Mouse (Mus musculus) heart, postnatal 25 days (tissue): ENCODE results near the gene Thrsp. TPM values are rescaled to one million over a fixed set of nuclear protein-coding genes. Genes with fewer than 3 reads are reported as not detected.

Source experiments
- DNase-seq: peaks from one replicate; pipeline ENCODE4 v3.0.0; 2022; ENCODE audit warnings: low spot score
- intact Hi-C: fragments of 180-260 bp; cut with DNase I; formaldehyde crosslinking; loops from one replicate; pipeline ENCODE4 v1.15.1; 2025
- total RNA-seq, 2 experiments: library from RNA; stranded (reverse); gene quantifications; 2 replicates each; pipeline ENCODE4 v1.2.3; 2021

Gene Thrsp
- total RNA-seq, 2 experiments from 2014 or later = 32.7 to 44.2 TPM

DNA sequence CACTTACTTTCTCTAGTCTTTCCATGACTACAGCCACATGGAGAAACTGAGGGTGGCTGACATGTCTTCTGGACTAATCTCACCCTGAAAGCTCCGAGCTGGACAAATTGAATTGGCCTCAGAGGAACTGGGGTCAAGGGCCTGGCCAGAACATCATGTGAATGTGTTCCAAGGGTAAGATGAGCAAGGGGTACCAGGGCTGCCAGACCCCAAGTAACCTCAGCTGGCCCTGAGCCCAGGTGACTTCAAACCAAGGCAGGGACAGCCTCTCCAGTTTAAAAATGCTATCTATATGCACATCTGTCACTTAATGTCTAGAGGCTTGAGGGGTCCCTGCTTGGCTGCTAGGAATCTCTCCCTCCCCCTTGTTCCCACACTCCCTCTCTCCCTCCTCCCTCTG lies 2.9 kb upstream of the Thrsp start:
- no peak for DNase-seq
- intact Hi-C loops = loop anchor here (5.0 kb wide), 1 partner anchor 33 kb away; no protein-coding TSS in a partner anchor

DNA sequence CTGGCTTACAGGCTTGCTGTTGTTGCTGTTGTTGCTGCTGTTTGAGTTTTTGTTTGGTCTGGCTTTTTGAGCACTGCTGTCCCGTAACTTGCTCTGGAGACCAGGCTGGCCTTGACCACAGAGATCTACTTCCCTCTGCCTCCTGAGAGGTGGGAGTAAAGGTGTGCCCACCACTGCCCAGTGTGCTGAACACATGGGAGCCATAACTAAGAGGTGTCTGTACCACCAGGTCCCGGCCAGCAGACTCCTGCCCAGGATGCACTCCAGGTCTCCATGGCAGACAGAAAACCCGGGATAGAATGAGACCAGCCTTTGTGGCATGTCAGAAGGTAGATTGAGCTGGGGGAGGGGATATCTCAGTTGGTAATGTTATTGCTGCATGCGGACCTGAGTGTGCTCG lies 1.6 kb upstream of the Thrsp start:
- intact Hi-C loops = no loop called here
- no peak for DNase-seq

DNA sequence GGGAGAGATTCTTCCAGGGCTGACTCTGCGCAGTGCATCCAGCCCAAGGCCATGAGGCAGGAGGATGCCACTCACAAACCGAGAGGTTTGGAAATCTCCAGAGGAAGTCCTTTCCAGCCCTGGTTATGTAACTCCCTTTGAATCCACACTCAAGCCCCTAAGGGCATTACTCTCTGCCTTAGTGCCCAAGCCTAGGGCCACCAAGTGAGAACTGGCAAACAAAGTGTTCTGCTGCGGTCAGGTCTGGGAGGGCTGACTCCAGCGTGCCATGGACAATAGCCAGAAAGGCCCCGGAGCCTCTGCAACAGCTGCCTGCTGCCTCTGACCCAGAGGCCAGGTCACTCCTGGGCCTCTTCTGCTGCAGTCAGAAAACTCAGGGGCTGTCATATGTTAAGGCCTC lies 1.2 kb upstream of the Thrsp start:
- peak; percentile 19 for DNase-seq
- intact Hi-C loops = no loop called here

DNA sequence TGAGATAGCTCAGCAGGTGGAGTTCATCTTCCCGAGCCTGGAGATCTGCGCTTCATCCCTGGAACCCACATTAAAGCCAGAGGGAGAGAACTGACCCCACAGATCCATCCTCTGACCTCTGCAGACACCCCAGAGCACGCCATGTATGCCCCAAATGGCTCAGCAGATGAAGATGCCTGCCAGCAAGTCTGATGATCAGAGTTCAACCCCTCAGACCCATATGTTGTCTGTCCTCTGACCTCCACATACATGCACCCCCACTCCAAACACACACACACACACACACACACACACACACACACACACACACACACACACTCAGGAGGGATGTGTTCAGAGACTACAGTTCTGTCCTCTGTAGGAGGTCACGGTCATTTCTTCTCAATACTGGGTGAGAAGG lies 1.1 kb downstream of the Thrsp start:
- DNase-seq = no peak
- intact Hi-C loops = loop anchor here (2.0 kb wide), 1 partner anchor 16 kb away; the partner anchor contains the start of gene Ndufc2

DNA sequence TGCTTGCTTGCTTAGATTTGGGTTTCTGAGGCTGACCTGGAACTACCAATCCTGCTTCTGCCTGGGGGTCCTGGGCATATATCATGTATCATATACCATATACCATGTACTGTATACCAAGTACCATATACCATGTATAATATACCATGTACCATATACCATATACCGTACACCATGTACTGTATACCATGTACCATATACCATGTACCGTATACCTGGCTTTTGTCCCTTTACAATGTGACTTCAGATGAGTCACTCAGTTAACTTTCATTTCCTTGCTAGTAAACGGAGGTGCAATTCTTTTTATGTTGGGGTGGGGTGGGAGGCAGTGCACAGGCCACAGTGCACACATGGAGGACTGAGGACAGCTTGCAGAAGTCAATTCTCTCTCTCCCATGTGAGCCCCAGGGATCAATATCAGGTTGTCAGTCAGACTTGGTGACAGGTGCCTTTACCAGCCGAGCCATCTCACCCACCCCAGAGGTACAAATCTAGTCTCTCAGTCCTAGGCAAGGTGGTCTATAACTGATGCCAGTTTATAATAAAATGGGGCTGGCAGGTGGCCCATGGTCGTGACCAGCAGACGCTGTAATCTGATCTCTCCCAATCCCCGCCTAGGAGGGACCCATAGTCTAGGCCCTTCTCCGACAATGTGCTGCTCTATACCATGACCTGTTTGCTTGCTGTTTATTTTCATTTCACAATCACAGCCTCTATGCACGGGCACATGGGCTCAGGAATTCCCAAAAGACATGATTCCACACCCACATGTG lies 2.4 kb downstream of the Thrsp start:
- no peak for DNase-seq
- intact Hi-C loops = no loop called here

DNA sequence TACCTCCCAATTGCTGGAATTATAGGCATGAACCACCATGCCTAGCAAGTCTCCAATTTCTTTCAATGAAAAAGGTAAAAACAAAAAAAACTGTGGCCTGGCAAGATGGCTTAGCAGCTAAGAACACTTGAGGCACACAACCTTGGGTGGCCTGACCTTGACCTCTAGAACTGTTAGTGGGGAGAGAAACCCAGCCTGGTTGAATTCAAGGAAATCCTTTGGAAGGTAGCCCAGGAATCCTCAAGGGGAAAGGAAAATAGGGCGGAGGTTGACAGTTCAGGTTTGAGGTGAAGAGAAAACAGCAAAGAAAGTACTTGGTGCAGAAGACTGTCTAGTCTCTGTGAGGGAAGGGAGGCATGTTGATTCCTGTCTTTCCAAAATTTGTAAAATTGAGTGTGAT lies 3.1 kb downstream of the Thrsp start:
- intact Hi-C loops = no loop called here

DNA sequence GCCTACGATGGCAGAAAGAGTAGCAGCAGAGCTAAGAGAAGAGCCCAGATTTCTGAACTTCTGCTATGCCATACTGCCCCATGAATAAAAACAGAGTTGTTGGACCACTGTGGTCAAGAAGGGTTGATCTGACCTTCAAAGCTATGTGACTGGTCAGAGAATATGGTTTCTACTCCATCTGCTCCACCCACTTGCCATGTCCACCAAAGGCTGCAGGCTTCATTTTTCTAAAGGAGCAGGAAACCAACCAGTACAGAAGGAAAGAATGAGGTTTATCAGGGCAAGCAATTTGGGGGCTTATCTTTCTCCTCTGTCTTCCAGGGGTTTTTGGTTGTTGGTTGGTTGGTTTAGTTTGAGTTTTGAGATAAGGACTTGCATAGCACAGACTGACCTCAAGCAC lies 3.5 kb downstream of the Thrsp start:
- intact Hi-C loops = no loop called here

More for the DNA sequence above, 3.1 kb downstream of the Thrsp start:
- no peak for DNase-seq

DNA sequence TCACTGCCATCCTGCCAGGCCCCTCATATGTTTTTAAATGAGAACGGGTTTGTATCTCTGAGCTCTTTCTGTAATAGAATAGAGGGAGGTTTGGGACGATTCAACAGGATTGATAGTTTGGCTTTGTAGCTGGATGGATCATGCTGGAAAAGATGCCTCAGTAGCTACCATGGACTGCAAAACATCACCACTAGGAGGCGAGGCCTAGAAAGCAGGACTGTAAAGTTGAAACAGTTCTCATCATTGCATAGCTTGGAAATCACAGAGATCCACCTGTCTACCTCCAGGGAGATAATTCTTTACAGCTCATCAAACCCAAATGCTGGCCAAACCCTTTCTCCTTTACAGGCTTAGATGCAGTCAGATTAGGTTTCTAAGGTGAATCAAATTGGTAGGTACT lies 6.0 kb downstream of the Thrsp start:
- intact Hi-C loops = no loop called here

More for the DNA sequence above, 3.5 kb downstream of the Thrsp start:
- no peak for DNase-seq

DNA sequence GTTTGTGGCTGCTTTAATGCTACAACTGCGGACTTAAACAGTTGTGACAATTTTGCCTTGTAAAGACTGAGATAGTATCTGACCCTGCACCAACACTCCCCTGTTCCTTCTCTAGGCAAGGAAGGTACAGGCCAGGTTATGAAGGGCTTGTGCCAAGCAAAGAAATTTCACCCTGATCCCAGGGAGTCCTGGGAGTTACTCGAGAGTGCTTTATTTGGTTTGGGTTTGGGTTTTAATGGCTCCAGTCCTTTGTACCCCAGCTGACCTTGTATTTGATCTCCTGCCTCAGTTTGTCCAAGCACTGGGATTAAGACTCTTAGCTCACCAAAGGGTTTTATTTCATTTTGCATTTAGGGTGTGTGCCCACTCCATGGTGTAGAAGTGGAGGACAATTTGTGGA lies 6.4 kb downstream of the Thrsp start:
- intact Hi-C loops = no loop called here
- DNase-seq = no peak

More for the DNA sequence above, 6.0 kb downstream of the Thrsp start:
- DNase-seq = no peak

DNA sequence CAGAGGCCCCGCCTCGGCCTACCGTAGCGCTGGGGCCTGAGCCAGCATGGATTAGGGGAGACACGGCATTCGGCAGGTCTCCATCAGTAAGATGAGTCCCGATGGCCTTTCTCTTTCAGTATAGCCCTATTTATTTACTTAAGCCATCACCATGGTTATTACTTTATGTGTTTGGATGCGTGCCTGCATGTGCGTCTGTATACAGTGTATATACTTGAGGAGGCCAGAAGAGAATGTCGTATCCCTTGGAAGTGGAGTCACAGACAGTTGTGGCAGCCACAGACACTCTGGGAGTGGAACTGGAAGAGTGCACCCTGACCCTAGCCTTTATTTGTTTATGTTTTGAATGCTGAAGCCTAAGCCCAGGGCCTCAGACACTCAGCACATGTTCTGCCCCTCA lies 10.4 kb downstream of the Thrsp start:
- intact Hi-C loops = no loop called here
- DNase-seq = no peak

DNA sequence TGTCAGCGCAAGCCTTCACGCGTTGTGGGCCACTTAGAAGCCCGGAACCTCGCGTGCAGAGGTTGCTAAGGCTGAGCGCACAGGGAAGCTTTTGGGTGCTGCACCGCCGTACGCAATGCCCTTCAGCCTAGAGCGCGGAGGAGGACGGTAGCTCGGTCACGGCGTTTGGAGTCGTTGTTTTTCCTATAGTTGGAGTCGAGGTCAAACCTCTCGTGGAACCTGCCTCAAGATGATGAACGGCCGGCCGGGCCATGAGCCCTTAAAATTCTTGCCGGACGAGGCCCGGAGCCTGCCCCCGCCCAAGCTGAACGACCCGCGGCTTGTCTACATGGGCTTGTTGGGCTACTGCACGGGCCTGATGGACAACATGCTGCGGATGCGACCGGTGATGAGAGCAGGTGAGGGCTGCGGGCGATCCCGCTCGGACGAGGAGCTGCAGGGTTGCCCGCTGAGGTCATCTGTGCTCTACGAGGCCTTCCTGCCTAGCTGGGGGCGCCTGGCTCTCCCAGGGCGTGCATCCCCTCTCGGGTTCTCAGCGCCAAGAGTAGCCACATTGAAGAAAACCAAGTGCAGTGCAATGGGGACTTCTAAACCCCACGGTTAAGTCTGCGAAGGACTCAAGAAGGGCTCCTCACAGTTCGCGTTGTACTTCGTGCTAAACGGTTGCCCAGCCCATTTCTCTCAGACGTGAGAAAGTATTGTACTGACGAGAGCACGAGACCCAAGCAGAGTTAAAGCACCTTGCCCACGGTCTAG lies 17.4 kb downstream of the Thrsp start, which contains the start of gene Ndufc2:
Ndufc2 (plus strand) TSS at position 44 of the 756 bp plus-strand sequence.
- intact Hi-C loops = loop anchor here (2.0 kb wide), 1 partner anchor 17 kb away; the partner anchor contains the start of gene Thrsp

DNA sequence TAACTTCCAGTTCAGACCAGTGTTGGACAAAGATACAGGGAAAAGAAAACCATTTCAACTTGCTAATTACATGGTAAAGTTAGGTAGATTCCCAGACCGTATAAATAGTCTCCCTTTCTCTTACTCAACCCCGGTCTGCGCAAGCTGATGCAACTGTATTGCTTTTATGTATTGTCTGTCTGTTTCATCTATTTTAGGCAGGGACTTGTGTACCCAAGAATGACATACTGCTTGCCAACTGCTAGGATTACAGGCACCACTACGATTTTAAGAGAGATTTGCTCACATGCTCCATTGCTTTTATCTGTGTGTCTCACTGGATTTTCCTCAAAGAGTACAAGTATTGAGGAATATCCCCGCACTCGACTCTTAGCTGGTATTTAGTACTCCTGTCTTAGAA lies 18.6 kb downstream of the Thrsp start:
- intact Hi-C loops = no loop called here
- no peak for DNase-seq

More for the DNA sequence above, 17.4 kb downstream of the Thrsp start, which contains the start of gene Ndufc2:
- peak; percentile 40 for DNase-seq

DNA sequence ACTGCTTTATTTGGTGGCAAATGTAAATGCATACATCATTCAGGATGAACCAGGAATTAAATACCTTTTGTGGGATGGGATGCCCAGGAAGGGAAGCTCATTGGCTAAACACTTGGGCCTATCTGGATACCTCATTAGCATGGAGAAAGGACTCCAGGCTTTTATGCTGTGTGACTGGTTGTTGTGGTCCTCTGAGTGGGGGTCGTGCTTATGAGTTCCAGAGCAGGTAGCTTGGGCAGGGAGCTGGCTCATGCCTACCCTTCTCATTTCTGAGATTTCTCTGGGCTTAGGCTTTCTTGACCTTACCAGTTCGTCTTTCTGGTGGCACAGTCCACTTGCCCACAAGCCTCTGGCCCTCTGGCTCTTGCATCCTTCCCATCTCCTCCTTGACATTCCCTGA lies 23.2 kb downstream of the Thrsp start:
- intact Hi-C loops = no loop called here

DNA sequence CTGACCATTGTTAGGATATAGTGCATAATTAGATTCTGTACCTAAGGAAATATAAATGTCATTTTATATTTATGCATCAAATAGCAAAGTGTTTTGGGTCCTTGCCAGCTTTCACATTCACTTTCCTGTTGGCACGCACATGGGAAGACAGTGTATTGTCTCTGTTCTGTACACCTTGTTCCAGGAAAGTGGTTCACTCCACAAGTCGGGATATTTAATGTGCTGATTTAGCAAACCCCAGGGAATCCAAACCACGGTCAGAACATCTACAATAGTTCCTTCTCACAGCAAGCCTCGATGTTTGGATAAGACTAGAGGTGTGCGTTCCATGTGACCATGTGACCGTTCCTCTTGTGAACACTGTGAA lies 25.5 kb downstream of the Thrsp start:
- DNase-seq = no peak
- intact Hi-C loops = no loop called here

More for the DNA sequence above, 23.2 kb downstream of the Thrsp start:
- DNase-seq = no peak

DNA sequence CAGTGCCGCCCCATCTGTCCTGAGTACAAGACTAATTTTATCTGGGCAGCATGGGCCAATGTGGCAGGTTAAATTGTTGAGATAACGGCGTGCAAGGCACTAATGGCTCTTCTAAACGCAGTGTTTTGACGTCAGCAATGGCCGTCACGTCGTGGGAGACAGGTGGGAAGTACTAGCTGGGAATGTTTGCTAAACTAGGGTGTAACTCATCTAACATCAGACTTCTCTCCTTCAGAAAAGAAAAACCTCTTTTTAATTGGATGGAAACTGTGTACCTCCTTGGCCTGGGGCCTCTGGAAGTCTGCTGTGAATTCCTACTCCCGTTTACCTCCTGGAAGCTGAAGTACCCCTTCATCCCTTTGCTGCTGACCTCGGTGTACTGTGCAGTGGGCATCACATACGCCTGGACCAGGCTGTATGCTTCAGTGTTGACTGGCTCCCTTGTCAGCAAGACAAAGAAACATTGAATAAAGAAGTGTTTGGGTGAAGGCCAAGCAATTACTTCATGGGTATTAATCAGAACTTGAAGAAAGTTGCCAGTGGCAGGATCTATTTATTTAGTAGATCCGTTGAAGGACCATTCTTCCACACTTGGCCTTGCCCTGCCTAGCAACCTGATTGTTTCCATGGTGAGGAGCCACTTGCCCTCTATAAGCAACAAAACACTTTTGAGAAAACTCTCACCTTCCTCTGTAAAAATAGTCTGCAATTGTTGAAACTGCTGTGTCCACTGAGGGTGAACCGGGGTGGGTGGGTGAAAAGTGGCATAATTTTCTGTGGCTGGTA lies 26.0 kb downstream of the Thrsp start:
- DNase-seq = no peak

DNA sequence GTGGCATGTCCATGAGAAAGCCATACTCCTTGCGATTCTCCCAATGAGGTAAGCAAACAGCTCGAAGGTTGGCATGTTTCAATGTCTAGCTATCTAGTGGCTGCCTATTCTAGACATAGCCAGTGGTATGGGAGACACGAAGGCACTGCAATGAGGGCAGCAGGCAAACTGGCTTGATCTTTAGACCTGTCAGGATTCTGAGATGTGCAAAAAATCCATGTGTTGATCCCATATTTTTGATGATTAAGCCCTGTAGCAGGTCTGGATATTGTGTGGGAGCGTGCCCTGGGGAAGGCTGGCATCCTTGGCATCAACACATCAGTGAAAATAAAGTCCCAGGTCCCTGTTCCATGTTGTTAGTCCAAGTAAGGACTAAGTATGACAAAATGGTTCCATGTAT lies 29.0 kb downstream of the Thrsp start:
- intact Hi-C loops = loop anchor here (5.0 kb wide), 1 partner anchor 34 kb away; no protein-coding TSS in a partner anchor
- no peak for DNase-seq

More for the DNA sequence above, 26.0 kb downstream of the Thrsp start:
- intact Hi-C loops = no loop called here

DNA sequence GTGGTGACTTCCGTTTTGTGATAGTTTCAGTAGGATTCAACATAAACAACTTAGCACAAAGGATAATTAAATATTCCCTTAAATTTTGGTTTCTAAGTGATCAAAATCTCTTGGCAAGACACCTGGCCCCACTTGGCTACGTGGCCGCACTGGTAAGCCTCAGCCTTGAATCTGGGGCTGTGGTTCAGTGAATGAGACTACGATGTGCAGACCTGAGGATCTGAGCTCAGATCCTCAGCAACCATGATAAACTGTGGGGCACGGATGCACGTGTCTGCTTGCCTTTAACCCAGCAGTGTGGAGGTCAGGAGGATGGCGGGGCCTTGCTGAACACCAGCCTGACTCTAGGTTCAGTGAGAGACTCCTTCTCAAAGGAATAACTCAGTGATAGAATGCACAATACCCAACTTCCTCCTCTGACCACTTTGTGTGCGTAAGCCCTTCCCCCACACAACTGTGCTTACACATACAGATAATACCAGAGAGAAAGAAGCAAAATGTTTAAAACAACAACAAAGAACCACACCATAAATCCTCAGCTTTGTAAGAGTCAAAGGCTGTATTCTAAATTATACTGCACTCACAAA lies 29.9 kb downstream of the Thrsp start:
- DNase-seq = no peak
- intact Hi-C loops = loop anchor here (5.0 kb wide), 1 partner anchor 35 kb away; no protein-coding TSS in a partner anchor

DNA sequence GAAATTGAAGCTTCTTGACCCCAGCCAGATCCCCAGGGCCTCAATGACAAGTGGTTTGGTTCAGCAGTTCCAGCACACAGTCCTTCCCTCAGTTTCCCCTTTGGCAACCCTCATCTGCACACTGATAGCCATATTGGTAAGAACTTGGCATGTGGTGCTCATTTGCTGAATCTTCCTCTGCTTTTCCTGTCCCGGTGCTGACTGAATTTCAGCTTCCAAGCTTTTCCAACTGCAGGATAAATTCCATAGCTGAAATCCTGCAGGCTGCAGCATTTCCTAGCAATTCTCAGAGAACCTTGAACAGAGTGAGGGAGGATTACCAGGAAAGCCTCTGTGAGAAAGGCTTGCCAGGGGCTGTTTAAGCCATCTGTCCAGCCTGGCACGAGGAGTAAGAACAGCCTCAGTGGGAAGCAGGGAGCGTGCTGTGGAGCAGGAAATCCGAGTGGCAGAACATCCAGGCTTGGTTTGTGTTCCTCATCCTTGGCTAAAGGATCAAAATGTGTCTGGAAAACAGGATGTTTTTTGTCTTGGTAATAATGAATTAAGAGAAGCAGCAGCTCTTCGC lies 30.6 kb downstream of the Thrsp start:
- intact Hi-C loops = loop anchor here (5.0 kb wide), 1 partner anchor 35 kb away; no protein-coding TSS in a partner anchor
- peak; percentile 40 for DNase-seq

DNA sequence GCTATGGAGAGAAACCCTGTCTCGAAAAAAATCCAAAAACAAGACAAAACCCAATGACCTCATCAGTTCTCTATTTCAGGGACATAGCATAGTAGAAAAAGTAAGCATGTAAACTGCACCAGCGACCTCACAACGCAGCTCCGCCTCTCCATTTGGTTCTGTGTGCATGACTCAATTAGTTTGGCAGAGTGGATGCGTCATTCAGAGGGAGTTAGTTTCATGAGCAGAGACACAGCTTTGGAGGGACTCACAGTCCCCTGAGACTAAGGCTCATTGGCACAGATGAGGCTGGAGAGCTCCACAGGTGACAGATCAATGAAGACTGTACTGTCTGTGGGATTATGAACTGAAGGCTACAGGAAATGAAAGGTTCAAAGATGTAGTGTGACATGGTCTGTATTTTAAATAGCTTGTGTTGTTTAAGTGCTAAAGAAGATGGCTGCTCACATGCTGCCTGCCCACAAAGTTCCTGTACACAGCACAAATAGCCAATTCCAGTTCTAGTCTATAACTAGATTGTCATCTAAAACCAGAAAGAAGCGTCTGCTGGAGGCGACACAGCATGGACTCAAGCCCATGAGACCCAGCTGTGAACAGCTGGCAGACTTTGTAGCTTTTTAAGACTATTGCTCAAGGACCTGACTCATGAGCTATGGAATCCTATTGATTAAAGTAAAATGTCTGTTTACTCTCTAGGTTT lies 31.3 kb downstream of the Thrsp start:
- DNase-seq = peak; percentile 10
- intact Hi-C loops = loop anchor here (5.0 kb wide), 1 partner anchor 36 kb away; no protein-coding TSS in a partner anchor
